Mouse (Mus musculus) CH12F3 (cell line): ENCODE data around the gene Pcnp.
"Not testable (repeated sequence)": the region's sequence is repeated elsewhere in the genome, so short reads cannot be mapped to it uniquely, and the experiment has no call there.

ENCODE experiments used
- in situ Hi-C: fragments of 300-500 bp; cut with MboI; formaldehyde crosslinking; loops from 2 replicates; pipeline ENCODE4 v1.14.3; 2020; ENCODE audit warnings: low sequenced_read_pairs

The Pcnp gene

GRCm38 (mm10) chr16:56029661-56030082, at the start of gene Pcnp:
Gene Pcnp (minus strand): TSS chr16:56029739.
- in situ Hi-C loops: no loop called here

GRCm38 (mm10) chr16:56076121-56076869, 46.8 kb upstream of the Pcnp start:
- in situ Hi-C loops: no loop called here

- in situ Hi-C loops: no loop called here
Observed at GRCm38 (mm10) chr16:56075222-56076111, 45.9 kb upstream of the Pcnp start.

- in situ Hi-C loops: no loop called here
Observed at GRCm38 (mm10) chr16:56074565-56074964, 45.0 kb upstream of the Pcnp start.

- in situ Hi-C loops: no loop called here
Observed at GRCm38 (mm10) chr16:56074122-56074521, 44.6 kb upstream of the Pcnp start.

- in situ Hi-C loops: not testable (repeated sequence)
Observed at GRCm38 (mm10) chr16:56073150-56073549, 43.6 kb upstream of the Pcnp start.

- in situ Hi-C loops: no loop called here
Observed at GRCm38 (mm10) chr16:56072533-56072932, 43.0 kb upstream of the Pcnp start.

GRCm38 (mm10) chr16:56071317-56072232, 42.0 kb upstream of the Pcnp start:
- in situ Hi-C loops: no loop called here

- in situ Hi-C loops: no loop called here
Observed at GRCm38 (mm10) chr16:56068523-56069070, 39.1 kb upstream of the Pcnp start.

GRCm38 (mm10) chr16:56066113-56066512, 36.6 kb upstream of the Pcnp start:
- in situ Hi-C loops: no loop called here

GRCm38 (mm10) chr16:56064334-56064990, 34.9 kb upstream of the Pcnp start:
- in situ Hi-C loops: no loop called here

- in situ Hi-C loops: no loop called here
Observed at GRCm38 (mm10) chr16:56062981-56063380, 33.4 kb upstream of the Pcnp start.

GRCm38 (mm10) chr16:56061995-56062594, 32.6 kb upstream of the Pcnp start:
- in situ Hi-C loops: no loop called here

- in situ Hi-C loops: no loop called here
Observed at GRCm38 (mm10) chr16:56058151-56058550, 28.6 kb upstream of the Pcnp start.

GRCm38 (mm10) chr16:56056944-56057590, 27.5 kb upstream of the Pcnp start:
- in situ Hi-C loops: no loop called here

GRCm38 (mm10) chr16:56055911-56056310, 26.4 kb upstream of the Pcnp start:
- in situ Hi-C loops: no loop called here

- in situ Hi-C loops: not testable (repeated sequence)
Observed at GRCm38 (mm10) chr16:56048038-56048437, 18.5 kb upstream of the Pcnp start, which contains the start of gene Senp7. Gene Senp7 (plus strand): TSS chr16:56048338.

- in situ Hi-C loops: no loop called here
Observed at GRCm38 (mm10) chr16:56038090-56038489, 8.6 kb upstream of the Pcnp start.
